Mouse (Mus musculus) fat pad, adult 2 months (tissue): Measurements from ENCODE around the gene Scyl1.
"Not testable (repeated sequence)": the region's sequence is repeated elsewhere in the genome, so short reads cannot be mapped to it uniquely, and the experiment has no call there.

Experiments
- DNase-seq: peaks from one replicate; pipeline ENCODE4 v3.0.0-alpha.2; 2011; ENCODE audit warnings: low read depth, low spot score; ENCODE audit errors: extremely low read depth

The Scyl1 gene

DNA sequence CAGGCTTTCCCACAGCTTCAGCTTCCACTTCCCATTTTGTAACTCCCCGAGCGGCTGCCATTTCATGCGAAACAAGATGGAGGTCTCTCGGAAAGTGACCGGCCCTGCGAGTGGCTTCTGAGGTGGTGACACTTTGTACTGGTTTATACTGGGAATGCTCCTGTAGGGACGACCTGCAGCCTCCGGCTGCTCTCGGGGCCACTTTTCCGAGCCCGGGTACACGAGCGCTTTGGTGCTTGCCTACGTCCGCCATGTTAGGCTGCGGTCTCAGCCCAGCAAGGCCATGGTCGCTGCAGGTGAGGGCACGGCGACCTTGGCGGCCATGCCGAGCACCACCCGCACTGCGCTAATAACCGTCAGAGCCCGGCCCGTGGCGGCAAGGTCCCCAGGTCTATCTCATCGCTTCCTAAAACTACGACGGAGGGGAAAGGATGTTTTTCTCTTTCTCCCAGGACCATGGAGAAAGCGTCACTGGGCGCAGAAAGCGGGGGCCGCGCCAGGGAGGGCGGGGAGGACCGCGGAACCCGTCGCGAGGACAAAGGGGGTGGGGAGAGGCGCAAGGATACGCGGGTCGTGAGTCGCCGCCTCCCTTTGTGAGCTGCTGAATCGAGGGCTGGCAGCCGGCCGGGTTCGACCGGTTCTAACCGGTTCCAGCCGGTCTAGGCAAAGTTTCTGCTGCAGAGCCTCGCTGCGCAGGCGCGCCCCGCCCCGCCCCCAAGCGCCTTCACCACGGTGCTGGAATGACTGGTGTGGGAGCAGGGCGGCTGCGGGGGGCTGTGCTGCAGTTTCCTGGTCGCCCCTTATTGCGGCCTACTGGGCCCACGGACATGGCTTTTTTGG, 32.0 kb upstream of the Scyl1 start:
- DNase-seq: no peak

DNA sequence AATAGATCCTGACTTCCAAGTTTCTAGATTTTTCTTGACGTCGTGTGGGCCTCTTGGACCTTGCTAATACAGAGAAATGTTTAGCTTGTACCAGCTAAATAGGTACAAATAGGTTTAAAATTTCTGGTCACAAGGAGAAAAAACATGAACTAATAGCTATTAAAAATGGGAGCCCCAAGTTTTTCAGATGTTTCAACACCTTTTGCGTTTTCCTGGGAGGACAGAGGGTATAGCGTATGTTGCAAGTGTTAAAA, 31.5 kb upstream of the Scyl1 start:
- no peak for DNase-seq

DNA sequence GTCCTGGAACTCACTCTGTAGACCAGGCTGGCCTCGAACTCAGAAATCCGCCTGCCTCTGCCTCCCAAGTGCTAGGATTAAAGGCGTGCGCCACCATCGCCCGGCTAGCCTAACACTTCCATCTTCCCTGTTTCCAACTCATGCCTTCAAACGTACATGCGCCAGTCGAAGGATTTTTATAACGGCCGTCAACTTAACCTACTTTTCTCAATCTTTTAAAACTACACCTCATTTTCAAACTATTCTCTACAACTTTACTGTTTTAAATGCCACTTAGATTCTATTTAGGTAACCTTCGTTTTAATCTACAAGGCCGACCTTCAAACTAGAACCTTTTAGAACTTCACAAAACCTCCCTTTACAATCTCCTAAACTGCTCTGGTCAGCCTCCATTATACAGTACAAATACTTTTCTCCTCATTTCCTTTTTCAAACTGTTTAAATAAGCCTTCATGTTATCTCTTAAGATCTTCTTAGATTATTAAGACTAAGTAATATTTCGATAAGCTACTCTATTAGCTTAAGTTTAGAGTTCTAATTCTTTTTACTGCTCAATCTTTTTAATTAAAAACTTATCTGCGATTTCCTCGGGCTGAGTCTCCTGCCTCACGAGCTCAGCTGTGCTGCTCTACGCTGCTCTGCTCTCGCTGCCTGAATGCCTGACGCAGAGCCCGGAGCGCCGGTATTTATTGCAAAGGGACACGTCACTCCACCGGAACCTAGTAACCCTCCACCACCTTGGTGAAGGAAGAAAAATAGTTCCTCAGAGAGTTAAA, 31.0 kb upstream of the Scyl1 start:
- no peak for DNase-seq

DNA sequence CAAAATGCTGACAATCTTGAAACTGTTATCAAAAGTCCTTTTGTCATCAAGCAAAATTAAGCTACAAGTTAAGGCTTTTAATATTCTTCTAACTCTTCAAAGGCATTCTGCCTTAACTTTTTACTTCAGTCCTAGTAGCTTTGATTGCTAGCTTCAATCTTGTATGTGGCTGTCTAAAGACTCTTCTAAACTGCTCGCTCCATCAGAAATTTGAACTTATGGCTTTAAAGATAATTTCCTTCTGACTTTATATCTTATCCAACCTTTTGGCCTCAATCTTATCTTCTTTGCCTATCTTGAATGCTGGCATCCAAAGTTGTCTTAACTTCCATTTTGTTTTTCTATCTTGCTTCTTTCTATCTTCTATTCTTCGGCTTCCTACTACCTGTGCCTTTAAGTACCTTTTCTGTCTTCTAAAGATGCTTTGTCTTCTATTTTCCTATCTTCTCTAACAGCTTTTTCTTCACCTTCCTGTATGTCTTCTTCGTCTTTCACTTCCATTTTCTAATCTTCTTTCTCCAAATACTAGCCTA, 30.3 kb upstream of the Scyl1 start:
- no peak for DNase-seq

DNA sequence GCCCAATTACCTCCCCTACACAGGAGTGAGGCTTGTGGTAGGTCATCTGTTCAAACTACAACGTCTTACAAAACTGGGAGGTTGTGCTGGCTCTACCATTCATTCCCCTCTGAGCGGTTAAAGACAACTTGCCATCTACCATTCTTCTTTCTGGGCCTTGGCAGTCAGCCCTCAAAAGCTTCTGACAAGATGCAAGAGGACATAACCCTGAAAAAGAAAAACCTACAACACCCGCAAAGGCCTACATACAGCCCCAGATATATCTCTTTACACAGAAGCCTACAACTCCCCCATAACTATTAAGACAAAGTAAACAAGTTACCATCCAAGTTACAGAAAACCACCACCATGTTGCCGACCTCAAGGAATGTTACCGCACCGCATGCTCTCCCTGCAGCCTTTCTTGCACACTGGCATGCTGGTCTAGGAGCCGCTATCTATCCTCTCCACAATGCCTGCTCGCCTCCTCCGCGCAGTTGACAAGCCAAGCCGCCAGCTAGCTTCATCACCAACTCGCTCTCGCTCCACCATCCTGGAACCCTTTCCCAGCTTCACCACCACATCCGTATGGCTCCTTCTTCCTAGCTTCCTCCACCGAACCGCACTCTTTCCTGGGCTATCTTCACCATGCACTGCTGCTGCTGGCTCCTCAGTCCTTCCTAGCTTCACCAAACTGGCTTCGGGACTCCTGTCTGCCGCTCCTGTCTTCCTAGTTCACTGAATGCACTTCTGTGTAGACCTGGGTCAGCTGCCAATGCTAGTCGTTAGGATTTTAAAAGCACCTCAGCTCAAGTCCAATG, 29.6 kb upstream of the Scyl1 start:
- DNase-seq: no peak

DNA sequence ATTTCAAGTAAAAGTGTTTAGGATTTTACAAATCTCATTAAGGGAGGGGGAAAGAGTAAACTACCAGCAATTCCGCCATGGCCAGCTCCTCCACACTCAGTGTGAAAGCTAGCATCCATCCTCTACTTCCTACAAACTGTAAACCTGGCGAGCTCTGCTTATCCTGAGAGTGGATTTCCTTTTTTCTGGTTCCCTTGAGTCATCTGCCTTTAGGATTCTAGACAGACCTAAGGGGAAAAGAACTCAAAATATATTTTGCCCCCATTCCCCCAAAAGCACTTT, 29.1 kb upstream of the Scyl1 start:
- DNase-seq: no peak

DNA sequence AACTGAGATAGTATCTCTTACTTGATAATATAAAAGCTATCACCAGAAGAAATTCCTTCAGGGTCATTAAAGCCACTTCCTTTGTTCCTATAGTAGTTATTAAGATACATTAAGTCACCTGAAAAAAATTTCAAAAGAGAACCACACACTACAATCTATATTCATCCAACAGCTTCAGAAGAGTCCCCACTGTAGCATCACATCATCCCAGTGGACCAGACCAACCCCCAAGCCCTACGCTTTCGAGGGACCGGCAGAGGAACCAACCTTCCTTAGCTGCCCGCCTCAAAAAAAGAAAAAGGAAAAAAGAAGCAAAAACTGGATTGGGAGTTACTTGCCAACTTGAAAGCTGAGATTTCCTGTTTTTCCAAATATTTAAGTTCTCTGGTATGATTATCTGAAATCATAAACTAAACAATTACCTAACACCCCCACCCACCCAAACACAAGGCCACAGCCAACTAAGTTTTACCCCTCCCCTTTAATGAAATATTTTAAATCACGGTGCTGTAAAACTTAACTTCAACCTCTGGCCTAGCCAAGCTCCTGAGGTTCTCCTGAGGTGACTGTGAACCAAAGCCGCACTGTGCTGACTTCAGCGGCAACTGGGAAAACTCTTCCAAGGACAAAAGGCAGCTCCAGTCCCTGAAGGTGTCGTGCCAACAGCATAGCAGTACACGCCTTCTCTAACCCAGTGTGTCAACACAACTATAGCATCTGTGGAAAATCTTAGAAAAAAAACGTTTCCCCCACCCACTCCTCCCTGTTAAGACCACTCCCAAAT, 28.5 kb upstream of the Scyl1 start:
- DNase-seq: no peak

DNA sequence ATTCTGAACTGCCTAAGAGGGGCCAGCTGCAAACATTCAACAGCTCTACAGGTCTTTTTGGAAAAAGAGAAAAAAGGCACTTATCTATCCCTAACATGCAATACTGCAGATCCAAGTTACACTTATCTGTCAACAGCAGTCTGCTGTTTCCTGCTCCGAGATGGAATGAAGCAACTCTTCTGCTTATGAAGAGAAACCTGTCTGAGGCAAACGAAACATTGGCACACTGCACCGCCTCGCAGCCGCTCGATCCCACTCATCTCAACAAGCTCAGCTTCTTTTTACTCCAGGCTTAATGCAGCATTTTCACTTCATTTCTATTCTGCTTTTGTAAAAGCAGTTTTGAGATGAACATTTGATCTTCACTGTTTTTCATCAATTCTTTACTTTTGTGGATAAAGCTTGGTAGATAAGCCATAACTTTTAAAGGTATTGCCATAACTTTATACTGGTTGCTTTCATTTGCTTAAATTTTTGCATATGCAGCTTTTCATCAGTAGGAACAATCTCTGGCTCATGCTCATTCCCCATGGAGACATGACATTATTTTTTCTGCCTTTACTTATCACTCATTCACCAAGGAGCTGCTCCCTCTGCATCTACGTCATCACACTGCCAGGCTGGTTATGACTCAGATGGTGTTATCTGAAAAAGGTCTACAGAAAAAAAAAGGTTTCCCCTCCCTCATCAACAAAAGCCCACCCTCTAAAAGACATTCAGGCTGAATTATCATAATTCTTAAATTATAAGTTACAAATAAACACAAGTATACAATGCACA, 27.7 kb upstream of the Scyl1 start:
- DNase-seq: no peak

DNA sequence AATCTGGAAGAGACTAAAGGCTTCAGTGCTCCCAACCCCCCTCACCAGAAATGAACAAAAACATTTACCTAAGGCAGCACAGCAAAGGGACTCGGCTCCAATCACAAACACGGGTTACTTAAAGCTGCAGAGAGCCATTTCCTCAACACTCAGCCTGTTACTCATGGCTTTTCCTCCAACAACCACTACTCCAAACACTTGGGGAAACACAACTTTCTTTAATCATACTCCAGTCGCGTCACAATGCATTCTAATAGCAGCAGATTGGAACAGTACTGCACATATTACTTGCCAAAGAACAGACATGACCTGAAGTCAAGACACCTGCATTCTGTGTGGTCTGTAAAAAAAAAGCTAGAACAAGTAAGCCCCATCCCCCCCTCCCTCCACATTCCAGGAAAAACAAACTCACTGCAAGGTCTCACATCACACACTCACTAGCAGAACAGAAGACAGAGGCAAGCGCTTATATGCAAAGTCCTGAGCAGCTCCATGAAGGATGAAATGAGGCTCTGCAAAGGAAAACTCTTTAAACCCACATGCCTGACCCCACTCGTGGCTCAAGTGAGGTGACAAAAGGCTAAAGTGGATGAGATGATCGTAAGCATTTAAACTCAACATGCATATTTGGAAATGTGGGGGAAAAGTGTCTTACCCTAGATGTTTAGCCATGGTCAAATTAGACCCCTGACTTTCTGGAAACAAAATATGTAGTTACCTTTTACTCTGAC, 26.3 kb upstream of the Scyl1 start:
- DNase-seq: no peak

DNA sequence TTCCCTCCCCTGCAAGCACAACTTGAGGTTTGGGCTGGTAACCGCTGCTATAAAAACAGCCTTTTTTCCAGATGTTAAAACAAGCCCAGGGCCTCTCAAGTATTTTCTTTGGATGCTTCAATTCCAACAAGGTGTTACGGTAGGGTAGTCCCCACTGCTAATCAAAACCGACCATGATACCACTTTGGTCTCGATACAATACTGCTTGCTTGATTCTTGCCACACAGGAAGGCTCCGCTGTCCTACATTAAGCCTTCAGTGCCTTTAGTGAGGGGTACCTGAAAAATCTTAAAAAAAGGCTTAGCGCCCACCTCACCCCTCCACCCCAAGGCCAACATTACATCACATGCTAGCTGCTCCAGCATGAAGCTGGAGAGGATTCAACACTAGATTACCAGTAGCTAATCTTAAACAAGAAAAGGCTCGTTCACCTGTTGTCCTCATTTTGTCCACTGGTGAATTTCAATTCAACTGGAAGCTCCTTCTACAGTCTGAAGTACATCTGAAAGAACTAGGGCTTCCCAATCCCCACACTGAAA, 25.4 kb upstream of the Scyl1 start:
- DNase-seq: no peak

DNA sequence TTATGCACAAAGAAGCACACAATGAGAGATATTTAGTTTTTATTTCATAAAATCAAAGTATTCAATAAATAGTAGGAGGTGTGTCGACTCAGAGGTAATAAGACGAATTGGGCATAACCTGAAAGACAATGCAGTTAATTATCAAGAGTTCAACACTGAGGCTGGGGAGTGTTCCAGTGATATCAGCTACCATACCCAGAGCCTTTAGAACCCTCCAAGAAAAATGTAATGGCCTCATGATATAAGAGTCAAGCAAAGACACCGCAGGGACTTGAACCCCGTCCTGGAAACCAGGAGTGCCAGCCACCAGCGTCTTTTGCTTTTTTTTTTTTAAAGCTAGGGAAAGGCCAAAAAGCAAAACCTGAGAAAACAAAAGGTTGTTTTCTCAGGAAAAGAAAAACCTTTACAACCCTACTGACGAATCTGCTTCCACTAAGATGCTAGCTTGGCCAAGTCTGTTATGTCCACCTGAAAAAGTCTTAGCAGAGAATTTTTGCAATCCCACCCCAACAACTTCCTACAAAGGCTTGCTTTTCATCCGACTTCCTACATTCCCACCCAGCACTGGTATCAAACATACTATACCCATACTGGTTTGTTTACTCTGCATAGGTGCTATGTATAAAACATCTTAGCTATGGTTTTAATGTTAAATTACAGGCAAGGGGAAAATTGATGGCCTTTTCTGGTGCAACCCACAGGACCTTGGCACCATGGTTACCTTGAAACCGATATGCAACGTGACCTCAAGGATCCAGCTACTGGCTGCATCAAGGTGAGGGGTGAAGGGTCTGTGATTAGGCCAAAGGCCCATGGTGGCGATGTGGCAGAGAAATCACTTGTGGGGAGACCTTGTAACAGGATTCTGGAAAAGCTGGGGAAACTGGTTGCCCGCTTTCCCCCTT, 24.7 kb upstream of the Scyl1 start:
- no peak for DNase-seq

DNA sequence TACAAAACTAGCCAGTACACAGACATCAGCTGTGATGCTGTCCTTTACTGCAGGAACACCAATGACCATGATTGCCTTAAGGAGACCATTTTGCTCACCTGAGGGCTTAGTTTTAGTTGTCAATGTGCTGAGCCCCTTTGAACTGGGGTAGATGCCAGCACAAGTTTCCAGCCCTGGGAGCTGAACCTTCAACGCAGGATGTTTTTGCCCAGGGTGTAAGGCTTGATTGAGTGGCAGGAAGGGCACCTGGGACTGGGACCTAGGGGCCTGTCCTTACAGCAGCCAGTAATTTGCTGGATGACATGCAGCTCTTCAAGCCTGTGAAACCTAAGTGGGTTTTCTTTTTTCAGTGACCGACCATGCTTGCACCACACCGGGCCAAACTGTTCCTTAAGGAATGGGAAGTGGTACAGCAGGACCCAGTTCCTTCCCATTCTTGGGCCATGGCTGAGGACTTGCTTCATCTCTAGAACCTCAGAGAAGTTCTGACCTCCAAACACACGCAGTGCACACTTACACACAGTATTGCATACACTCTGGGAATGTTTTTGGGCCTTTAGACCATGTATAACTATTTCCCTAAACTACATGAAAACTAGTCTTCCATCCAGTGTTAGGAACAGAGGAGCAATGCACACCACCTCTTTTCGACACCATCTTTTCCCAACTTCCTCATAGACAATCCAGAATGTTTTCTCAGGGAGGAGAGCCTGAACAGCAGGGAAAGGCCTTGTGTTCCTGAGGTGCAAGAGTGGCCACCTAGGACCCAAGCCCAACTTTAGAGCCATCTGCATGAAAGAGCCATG, 23.8 kb upstream of the Scyl1 start:
- DNase-seq: no peak

DNA sequence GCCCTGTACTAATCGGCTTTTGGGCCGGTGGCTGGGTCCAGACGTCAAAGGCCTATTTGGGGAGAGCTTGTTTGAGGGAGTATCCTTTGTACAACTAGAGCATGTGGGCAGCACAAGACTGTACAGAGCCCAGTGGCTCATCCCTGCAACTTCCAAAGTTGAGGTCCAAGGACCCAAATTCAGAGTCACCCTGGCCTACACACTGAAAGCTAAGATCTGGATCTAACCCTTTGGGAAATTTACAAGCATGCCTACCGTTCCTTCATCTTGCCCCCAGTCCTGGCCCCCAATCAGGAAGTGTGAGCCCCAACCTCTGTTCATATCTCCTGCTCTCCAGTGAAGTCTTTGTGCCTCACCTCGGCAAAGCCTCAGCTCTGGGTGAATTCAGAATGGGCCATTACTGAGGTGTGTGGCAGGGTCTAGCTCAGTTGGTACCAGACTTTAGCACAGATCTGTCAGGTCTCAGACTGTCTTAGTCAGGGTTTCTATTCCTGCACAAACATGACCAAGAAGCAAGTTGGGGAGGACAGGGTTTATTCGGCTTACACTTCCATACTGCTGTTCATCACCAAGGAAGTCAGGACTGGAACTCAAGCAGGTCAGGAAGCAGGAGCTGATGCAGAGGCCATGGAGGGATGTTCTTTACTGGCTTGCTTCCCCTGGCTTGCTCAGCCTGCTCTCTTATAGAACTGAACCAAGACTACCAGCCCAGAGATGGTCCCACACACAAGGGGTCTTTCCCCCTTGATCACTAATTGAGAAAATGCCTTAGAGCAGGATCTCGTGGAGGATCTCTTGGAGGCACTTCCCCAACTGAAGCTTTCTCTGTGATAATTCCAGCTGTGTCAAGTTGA, 22.9 kb upstream of the Scyl1 start:
- not testable (repeated sequence) for DNase-seq

DNA sequence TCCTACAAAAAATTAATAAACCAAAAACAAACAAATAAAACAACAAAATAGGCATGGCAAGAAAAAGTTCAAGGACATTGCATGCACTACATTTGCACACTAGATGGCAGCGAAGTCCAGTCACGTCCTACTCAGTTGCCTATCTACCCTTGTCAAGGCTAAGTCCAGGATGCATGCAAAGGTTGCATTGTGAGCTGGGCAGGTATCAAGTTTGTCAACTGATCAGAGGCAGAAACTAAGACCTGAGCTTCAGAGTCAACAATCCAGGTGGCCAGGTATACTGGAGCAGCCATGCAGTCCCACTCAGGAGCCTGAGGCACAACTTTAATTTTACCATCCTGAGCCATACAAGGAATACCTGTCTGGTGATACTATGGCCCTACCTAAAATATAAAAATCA, 21.9 kb upstream of the Scyl1 start:
- no peak for DNase-seq

DNA sequence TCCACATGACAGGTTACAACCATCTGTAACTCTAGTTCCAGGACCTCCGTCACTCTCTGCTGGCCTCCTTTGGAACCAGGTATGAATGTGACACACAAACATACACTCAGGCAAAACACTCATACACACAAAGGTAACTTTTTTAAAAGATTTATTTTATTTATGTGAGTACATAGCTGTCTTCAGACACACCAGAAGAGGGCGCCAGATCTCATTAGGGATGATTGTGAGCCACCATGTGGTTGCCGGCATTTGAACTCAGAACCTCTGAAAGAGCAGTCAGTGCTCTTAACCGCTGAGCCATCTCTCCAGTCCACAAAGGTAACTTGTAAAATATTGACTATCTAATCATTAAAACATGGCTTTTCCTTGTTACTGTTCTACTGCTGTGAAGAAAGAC, 20.1 kb upstream of the Scyl1 start:
- no peak for DNase-seq

DNA sequence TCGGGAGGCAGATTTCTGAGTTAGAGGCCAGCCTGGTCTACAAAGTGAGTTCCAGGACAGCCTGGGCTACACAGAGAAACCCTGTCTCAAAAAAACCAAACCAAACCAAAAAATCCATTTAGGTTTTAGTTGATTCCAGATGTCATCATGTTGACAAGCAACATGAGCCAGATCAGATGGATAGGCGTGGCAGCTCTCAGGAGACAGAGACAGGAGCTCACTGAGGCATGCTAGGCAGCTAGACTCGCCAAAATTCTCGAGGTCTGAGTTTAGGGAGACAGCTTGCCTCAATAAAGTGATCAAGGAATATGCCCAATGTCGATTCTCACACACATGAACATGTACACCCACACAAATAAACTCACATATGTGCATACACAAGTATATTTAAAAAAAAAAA, 17.8 kb upstream of the Scyl1 start:
- DNase-seq: no peak

DNA sequence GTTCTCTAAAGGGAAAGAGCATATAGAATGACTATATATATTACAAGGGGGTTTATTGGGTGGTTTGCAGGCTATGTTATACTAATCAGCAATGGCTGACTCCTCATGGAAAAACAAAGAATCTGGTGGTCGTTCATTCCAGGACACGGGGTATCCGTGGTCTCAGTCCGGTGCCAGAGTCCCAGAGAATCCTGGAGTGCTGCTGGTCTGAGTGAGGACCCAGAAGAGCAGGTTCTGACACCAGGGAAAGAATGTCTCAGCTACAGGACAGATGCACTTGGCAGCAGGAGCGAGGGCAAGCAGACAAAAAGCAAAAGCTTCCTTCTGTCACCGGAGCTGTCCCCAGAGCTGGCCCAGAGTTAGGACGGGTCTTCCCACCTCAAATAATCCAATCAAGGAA, 17.4 kb upstream of the Scyl1 start:
- DNase-seq: no peak
